Mouse (Mus musculus): ENCODE measurements around the gene Fes. TPM values are rescaled to one million over a fixed set of nuclear protein-coding genes. Genes with fewer than 3 reads are reported as not detected.

Gene Fes
- total RNA-seq (2023) = 100 to 1,000 TPM; 532 to 573 TPM

DNA sequence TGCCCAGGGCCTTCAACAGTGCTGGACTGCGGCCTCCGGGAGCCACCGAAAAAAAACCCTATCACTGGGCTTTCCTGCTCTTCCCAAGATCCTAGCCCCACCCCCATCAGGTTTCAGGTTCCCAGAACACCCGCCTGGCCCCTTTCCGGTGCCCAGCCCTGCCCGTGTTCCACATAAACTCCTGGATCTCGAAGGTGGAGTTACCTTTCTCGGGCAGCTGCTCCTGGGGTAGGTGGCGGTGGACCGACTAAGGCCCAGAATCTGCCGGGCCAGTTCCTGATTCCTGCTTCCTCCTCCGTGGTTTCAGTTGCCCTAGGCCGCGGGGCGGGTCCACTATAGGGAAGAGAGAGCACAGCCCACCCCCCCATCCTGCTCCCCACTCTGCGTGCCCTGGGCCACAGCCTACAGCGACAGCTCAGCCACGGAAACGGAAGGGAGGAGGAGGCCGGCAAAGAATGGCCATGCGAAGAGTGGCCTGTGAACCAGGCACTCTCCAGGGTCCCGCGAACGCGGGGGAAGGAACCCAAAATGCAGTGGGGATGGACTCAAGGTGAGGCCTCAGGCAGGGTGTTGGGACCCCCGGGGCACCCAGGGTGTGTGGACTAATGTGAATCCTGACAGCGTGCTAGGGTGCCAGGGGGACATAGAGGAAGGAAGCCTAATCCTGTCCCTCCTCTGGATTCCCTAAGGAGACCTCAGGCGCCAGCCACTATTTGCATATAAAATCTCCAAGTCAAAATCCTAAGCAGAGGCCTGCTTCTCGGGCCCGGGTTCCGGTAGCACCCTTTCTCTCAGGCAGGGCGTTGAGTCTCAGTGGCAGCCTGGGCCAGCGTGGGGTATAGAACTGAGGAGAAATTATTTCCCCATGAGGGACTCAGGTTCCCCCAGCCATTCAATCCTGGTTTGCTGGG, at the start of gene Fes:
Fes (minus strand) TSS at position 314 of the 911 bp plus-strand sequence.

DNA sequence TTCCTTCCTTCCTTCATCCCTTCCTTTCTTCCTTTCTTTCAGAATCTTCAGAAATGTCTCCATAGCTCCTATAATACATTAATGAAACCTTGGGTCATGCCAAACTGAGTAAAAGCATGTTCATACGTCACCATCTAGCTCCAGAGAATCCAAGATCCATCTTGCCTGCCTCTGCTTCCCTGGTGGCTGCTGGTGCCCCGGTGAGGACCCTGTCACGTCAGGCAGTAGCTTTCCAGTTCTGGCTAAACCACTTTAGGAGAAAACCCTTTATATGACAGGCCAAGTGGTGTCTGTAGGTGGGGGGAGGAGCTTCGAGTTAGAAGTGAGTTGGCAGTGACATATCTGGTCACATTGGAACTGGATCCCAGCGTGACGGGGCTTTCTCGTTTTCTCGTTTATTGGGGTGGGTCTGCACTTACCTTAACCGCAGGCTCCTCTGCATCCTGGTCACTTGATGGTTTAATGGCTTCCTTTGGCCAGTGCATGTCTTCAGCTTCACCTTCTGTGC, 17.5 kb upstream of the Fes start, which contains the start of gene Furin:
Furin (minus strand) TSS at position 249 of the 508 bp plus-strand sequence.

DNA sequence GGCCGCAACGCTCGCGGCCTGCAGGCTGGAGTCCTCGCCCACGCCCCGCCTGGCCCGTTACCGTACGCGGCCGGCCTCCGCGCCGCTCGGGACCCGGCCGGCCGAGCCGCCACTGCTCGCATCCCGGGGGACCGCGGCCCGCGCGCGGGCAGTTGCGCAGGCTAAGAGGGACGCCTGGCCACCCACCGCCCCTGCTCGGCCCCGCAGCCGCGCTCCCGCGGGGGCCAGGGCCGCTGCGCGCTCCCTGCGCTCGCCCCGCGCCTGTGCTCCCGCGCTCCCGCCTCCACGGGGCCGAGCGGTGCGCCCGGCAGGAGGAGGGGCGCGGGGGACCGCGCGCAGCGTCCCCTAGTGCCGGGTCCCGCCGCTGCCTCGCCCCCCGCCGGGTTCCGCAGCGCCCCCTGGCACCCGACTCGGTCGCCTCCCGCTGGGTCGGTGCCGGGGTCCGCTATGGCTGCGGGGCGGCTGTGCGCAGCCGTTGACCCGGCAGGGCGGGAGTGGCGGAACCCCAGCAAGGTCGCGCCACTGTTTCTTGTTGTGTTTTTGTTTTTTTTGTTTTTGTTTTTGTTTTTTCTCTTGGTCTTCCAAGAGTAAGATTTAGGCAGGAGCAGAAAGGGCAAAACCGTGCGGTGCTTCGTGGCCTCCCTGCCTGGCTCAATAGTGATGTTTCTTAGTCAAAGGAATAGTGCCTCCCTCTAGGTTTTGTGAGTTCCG, 16.6 kb downstream of the Fes start, which contains the start of gene Man2a2:
Man2a2 (minus strand) TSS at position 335 of the 711 bp plus-strand sequence.

DNA sequence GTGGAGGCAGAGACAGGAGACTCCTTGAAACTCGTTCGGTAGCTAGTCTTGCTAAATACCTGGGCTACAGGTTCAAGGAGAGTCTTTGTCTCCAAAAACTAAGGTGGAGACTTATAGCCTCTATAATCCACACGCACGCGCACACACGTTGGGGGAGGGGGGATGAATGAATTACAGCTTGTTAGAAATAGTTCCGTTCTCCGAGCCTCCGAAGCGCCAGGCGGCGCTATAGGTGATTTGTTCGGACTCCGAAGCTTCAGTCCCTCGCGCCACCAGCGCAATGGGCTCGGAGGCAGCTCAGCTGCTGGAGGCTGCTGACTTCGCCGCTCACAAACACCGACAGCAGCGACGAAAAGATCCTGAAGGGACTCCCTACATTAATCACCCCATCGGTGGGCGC, 44.9 kb downstream of the Fes start, which contains the start of gene Hddc3:
Hddc3 (plus strand) TSS at position 247 of the 400 bp plus-strand sequence.

DNA sequence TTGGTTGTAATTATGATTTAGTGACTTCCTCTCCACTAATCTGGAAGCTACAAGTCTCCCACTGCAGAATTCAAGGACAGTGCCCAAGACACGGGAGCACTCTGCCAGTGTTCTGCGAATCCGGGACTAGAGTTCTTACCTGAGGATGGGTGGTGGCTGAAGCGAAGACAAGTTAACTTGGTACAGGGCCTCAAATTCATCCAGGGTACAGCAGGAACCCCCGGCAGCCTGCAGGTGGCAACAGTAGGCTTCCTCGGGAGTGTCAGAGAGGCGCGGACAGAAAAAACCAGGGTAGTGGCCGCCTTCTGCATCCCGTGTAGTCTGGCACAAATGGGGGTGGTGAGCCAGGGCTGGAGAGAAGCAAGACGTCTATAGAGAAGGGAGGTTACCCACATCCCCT, 47.0 kb downstream of the Fes start, which contains the start of gene Unc45a:
Unc45a (minus strand) TSS at position 213 of the 400 bp plus-strand sequence.

Other genes starting within 250 kb of the Fes start
- 10 to 100 TPM; 23.2 to 28.9 TPM for gene Sema4b, start 201.1 kb downstream of the Fes start, total RNA-seq (2023)
- 10 to 100 TPM; 78.9 to 85.8 TPM for gene Cib1, start 155.1 kb downstream of the Fes start, total RNA-seq (2023)
- 1 to 10 TPM; 2.4 to 3.3 TPM for gene Gdpgp1, start 155.1 kb downstream of the Fes start, total RNA-seq (2023)
- 1 to 10 TPM in 1 of 2 experiments, under 1 TPM in 1; 0.31 to 1.0 TPM for gene Ttll13, start 141.6 kb downstream of the Fes start, total RNA-seq (2023)
- 10 to 100 TPM; 14.8 to 15.2 TPM for gene Ngrn, start 126.7 kb downstream of the Fes start, total RNA-seq (2023)
- gene Vps33b, start 118.3 kb downstream of the Fes start, total RNA-seq (2023) = 10 to 100 TPM; 12.6 to 14.4 TPM
- gene Prc1, start 93.5 kb downstream of the Fes start, total RNA-seq (2023) = 100 to 1,000 TPM in 1 of 2 experiments, 10 to 100 TPM in 1; 99.2 to 104 TPM
- gene Rccd1, start 63.5 kb downstream of the Fes start, total RNA-seq (2023) = 1 to 10 TPM; 4.9 to 5.9 TPM
- 10 to 100 TPM; 43.0 to 53.3 TPM for gene Unc45a, start 46.9 kb downstream of the Fes start, total RNA-seq (2023)
- gene Hddc3, start 44.8 kb downstream of the Fes start, total RNA-seq (2023) = 10 to 100 TPM in 1 of 2 experiments, 1 to 10 TPM in 1; 6.1 to 13.9 TPM
- gene Man2a2, start 16.6 kb downstream of the Fes start, total RNA-seq (2023) = 10 to 100 TPM; 33.7 to 35.2 TPM
- gene Furin, start 17.5 kb upstream of the Fes start, total RNA-seq (2023) = 100 to 1,000 TPM; 121 to 137 TPM
- 10 to 100 TPM; 25.4 to 26.7 TPM for gene Blm, start 147.2 kb upstream of the Fes start, total RNA-seq (2023)